8 mouse cellular contexts compared by ENCODE assay signal in genomic region chr7:41499389-41500049, GRCm38 (mm10). TPM values are rescaled to one million over a fixed set of nuclear protein-coding genes. Genes with fewer than 3 reads are reported as not detected.
DNase-seq lines count a peak whose midpoint lies in the region; ATAC-seq and TF ChIP-seq lines count a peak whose summit lies in the region.

TSS of gene Gm20449 (minus strand) at chr7:41499417.
TSS of gene AW146154 (minus strand) at chr7:41499890.

- H3K4me3 ChIP-seq in bone marrow macrophage, adult 2 months (ENCODE audit: insufficient read depth, low read length): peak within 1 kb of the TSS; percentile 84
- H3K4me3 ChIP-seq in embryonic fibroblast, embryonic 13.5 days (ENCODE audit: insufficient read depth, low read length): peak within 1 kb of the TSS; percentile 84
- peak within 1 kb of the TSS; percentile 66 for H3K4me3 ChIP-seq in kidney, embryonic 14.5 days (ENCODE audit: low read length)
- peak within 1 kb of the TSS; percentile 73 for H3K4me3 ChIP-seq in limb, embryonic 15.5 days

- peak; percentile 93 for DNase-seq in A20 (ENCODE audit: low read depth, low spot score)
- peak; percentile 99 for DNase-seq in heart, adult 9 months (ENCODE audit: low spot score in 2 of 2)
- DNase-seq in monocyte, adult 2 months (ENCODE audit: low read depth in 1 of 2, low spot score in 2 of 2): peak; percentile 82 to 93
- peak; percentile 98 for DNase-seq in spleen, postnatal 36 days (ENCODE audit: low spot score in 2 of 2)

- peak within 1 kb of the TSS; percentile 50 for H3K9ac ChIP-seq in kidney, embryonic 14.5 days (ENCODE audit: low read depth, low read length)
- peak within 1 kb of the TSS; percentile 31 for H3K9ac ChIP-seq in limb, embryonic 15.5 days

- under 1% methylated on average over 18 of the region's 18 CpGs for WGBS in kidney, embryonic 14.5 days
- WGBS in limb, embryonic 15.5 days: under 1% methylated on average over 18 of the region's 18 CpGs

- H3K27me3 ChIP-seq in kidney, embryonic 14.5 days (ENCODE audit: control insufficient read depth, insufficient read depth, low read length): no peaks in the 10 kb centered on the region
- H3K27me3 ChIP-seq in limb, embryonic 15.5 days: no peaks in the 10 kb centered on the region

- no peaks in the 10 kb centered on the region for H3K36me3 ChIP-seq in kidney, embryonic 14.5 days (ENCODE audit: control insufficient read depth, insufficient read depth, low read length)
- peaks cover 12% of the 10 kb centered on the region; the same call in 1 of the 2 replicates for H3K36me3 ChIP-seq in limb, embryonic 15.5 days

- no peak for TF ChIP-seq CTCF in bone marrow macrophage, adult 2 months (IDR thresholded peaks at IDR 0.05; ENCODE audit: low read depth, low read length)
- TF ChIP-seq CTCF in embryonic fibroblast, embryonic 13.5 days (IDR thresholded peaks at IDR 0.05; ENCODE audit: borderline replicate concordance, insufficient read depth, low read length): no peak

- H3K27ac ChIP-seq in bone marrow macrophage, adult 2 months (ENCODE audit: insufficient read depth, low read depth, low read length): peak within 1 kb of the TSS; percentile 73
- H3K27ac ChIP-seq in embryonic fibroblast, embryonic 13.5 days (ENCODE audit: insufficient read depth, low read length): no peak within 1 kb of the TSS
- peak within 1 kb of the TSS; percentile 65 for H3K27ac ChIP-seq in kidney, embryonic 14.5 days (ENCODE audit: low read depth, low read length)
- peak within 1 kb of the TSS; percentile 82 for H3K27ac ChIP-seq in limb, embryonic 15.5 days

- peak; percentile 99 for ATAC-seq in kidney, embryonic 14.5 days (ENCODE audit: low FRiP score, low TSS enrichment)
- ATAC-seq in limb, embryonic 15.5 days (ENCODE audit: insufficient number of reproducible peaks, low FRiP score, low TSS enrichment, low read depth): peak; percentile 95

- peak within 1 kb of the TSS; percentile 73 for H3K4me2 ChIP-seq in kidney, embryonic 14.5 days (replicated peaks; ENCODE audit: low read depth, low read length)
- peak within 1 kb of the TSS; percentile 85 for H3K4me2 ChIP-seq in limb, embryonic 15.5 days

- H3K9me3 ChIP-seq in kidney, embryonic 14.5 days (ENCODE audit: control insufficient read depth, low read length): peaks cover 5% of the 10 kb centered on the region; the same call in 1 of the 2 replicates
- H3K9me3 ChIP-seq in limb, embryonic 15.5 days: no peaks in the 10 kb centered on the region

- TF ChIP-seq POLR2A in bone marrow macrophage, adult 2 months (IDR thresholded peaks at IDR 0.05; ENCODE audit: borderline replicate concordance, low read depth, low read length): no peak
- TF ChIP-seq POLR2A in embryonic fibroblast, embryonic 13.5 days (IDR thresholded peaks at IDR 0.05; ENCODE audit: low read depth, low read length): no peak; the same call in 1 of the 2 replicates

- no peaks in the 10 kb centered on the region for H3K4me1 ChIP-seq in bone marrow macrophage, adult 2 months (ENCODE audit: control insufficient read depth, insufficient read depth, low read length)
- no peaks in the 10 kb centered on the region for H3K4me1 ChIP-seq in embryonic fibroblast, embryonic 13.5 days (ENCODE audit: control insufficient read depth, insufficient read depth, low read length)
- H3K4me1 ChIP-seq in kidney, embryonic 14.5 days (ENCODE audit: control insufficient read depth, insufficient read depth, low read length): no peaks in the 10 kb centered on the region
- H3K4me1 ChIP-seq in limb, embryonic 15.5 days: no peaks in the 10 kb centered on the region

RNA-seq across cellular contexts. Expression of gene Gm20449, which starts in this region (rescaled TPM):
- 0.16 TPM in 1 of 2 replicates, not detected in the other for polyA plus RNA-seq in bone marrow macrophage, adult 2 months (2012; ENCODE audit: insufficient read depth, insufficient read length, missing spikeins)
- 0.17 and 0.21 TPM in 2 replicates for polyA plus RNA-seq in embryonic fibroblast, embryonic 13.5 days (2011; ENCODE audit: insufficient read length, low read depth, missing spikeins)
- 0.13 TPM in 1 of 2 replicates, not detected in the other for polyA plus RNA-seq in kidney, embryonic 14.5 days (2014; fragmentation: Nextera tagmentation; extraction: Ambion mirVana)
- polyA plus RNA-seq in limb, embryonic 15.5 days (2015; fragmentation: Nextera tagmentation; extraction: Ambion mirVana): 0.13 and 0.16 TPM in 2 replicates

RNA-seq across cellular contexts. Expression of gene AW146154, which starts in this region (rescaled TPM):
- polyA plus RNA-seq in bone marrow macrophage, adult 2 months (2012; ENCODE audit: insufficient read depth, insufficient read length, missing spikeins): 8.9 and 14.2 TPM in 2 replicates
- polyA plus RNA-seq in embryonic fibroblast, embryonic 13.5 days (2011; ENCODE audit: insufficient read length, low read depth, missing spikeins): 6.8 and 9.2 TPM in 2 replicates
- 9.2 and 11.5 TPM in 2 replicates for polyA plus RNA-seq in kidney, embryonic 14.5 days (2014; fragmentation: Nextera tagmentation; extraction: Ambion mirVana)
- 10.0 and 11.7 TPM in 2 replicates for polyA plus RNA-seq in limb, embryonic 15.5 days (2015; fragmentation: Nextera tagmentation; extraction: Ambion mirVana)
